Mouse (Mus musculus): ENCODE results near the gene Tmem88. TPM values are rescaled to one million over a fixed set of nuclear protein-coding genes. Genes with fewer than 3 reads are reported as not detected.
A peak's percentile ranks its signal among the peaks of the same experiment; 100 is the strongest.
"Not testable (repeated sequence)": the region's sequence is repeated elsewhere in the genome, so short reads cannot be mapped to it uniquely, and the experiment has no call there.

Gene Tmem88
- polyA plus RNA-seq, 1 experiment from 2014 or later: 5.9 TPM

GRCm38 (mm10) chr11:69395235-69395633 is 2.8 kb downstream of the Tmem88 start, which contains the start of the genes Naa38 and Cyb5d1:
TSS of gene Naa38 (plus strand) at chr11:69395487.
TSS of gene Cyb5d1 (minus strand) at chr11:69395631.
- peak within 1 kb of the TSS; percentile 77 for H3K9ac ChIP-seq (ENCODE audit: low read depth, low read length)
- H3K9me3 ChIP-seq (replicated peaks; ENCODE audit: control insufficient read depth, low read length, poor library complexity, severe bottlenecking); H3K27me3 ChIP-seq (ENCODE audit: control insufficient read depth, insufficient read depth, low read depth, low read length); H3K36me3 ChIP-seq (ENCODE audit: control insufficient read depth, insufficient read depth, low read length): not testable (repeated sequence)
- WGBS: 0% methylated on average over 24 of the region's 24 CpGs
- H3K4me3 ChIP-seq (ENCODE audit: low read depth, low read length): peak within 1 kb of the TSS; percentile 74
- peak within 1 kb of the TSS; percentile 81 for H3K4me2 ChIP-seq (ENCODE audit: low read length)
- H3K4me1 ChIP-seq (ENCODE audit: control insufficient read depth, insufficient read depth, low read length): peaks cover 11% of the 10 kb centered on the region
- H3K27ac ChIP-seq (ENCODE audit: low read length): peak within 1 kb of the TSS; percentile 99
- peak; percentile 84 for ATAC-seq

- peak; percentile 26 for ATAC-seq
- peak overlapping the region; percentile 74 for H3K4me3 ChIP-seq (ENCODE audit: low read depth, low read length)
- H3K27ac ChIP-seq (ENCODE audit: low read length): peak overlapping the region; percentile 99
- peak overlapping the region; percentile 59 for H3K9ac ChIP-seq (ENCODE audit: low read depth, low read length)
- peaks cover 11% of the 10 kb centered on the region for H3K4me1 ChIP-seq (ENCODE audit: control insufficient read depth, insufficient read depth, low read length)
- WGBS: 1% methylated on average over 31 of the region's 31 CpGs
- H3K36me3 ChIP-seq (ENCODE audit: control insufficient read depth, insufficient read depth, low read length); H3K27me3 ChIP-seq (ENCODE audit: control insufficient read depth, insufficient read depth, low read depth, low read length); H3K9me3 ChIP-seq (replicated peaks; ENCODE audit: control insufficient read depth, low read length, poor library complexity, severe bottlenecking): not testable (repeated sequence)
- H3K4me2 ChIP-seq (ENCODE audit: low read length): peak overlapping the region; percentile 81
Observed at GRCm38 (mm10) chr11:69394591-69395167, 3.4 kb downstream of the Tmem88 start.

GRCm38 (mm10) chr11:69390400-69391034 is 7.5 kb downstream of the Tmem88 start:
- H3K4me1 ChIP-seq (ENCODE audit: control insufficient read depth, insufficient read depth, low read length): peaks cover 5% of the 10 kb centered on the region
- no peak overlapping the region for H3K27ac ChIP-seq (ENCODE audit: low read length)
- H3K9ac ChIP-seq (ENCODE audit: low read depth, low read length): no peak overlapping the region
- ATAC-seq: no peak
- no peaks in the 10 kb centered on the region for H3K27me3 ChIP-seq (ENCODE audit: control insufficient read depth, insufficient read depth, low read depth, low read length)
- no peak overlapping the region for H3K4me2 ChIP-seq (ENCODE audit: low read length)
- 51% methylated on average over 10 of the region's 10 CpGs for WGBS
- H3K9me3 ChIP-seq (replicated peaks; ENCODE audit: control insufficient read depth, low read length, poor library complexity, severe bottlenecking): no peaks in the 10 kb centered on the region
- no peak overlapping the region for H3K4me3 ChIP-seq (ENCODE audit: low read depth, low read length)
- H3K36me3 ChIP-seq (ENCODE audit: control insufficient read depth, insufficient read depth, low read length): no peaks in the 10 kb centered on the region

- Histone ChIP-seq H3K4me1 (ENCODE audit: control insufficient read depth, insufficient read depth, low read length) (peaks cover 5% of the 10 kb centered on the region), H3K4me3 (ENCODE audit: low read depth, low read length) (no peak overlapping the region), H3K27me3 (ENCODE audit: control insufficient read depth, insufficient read depth, low read depth, low read length) (no peaks in the 10 kb centered on the region), H3K27ac (ENCODE audit: low read length) (no peak overlapping the region), H3K9ac (ENCODE audit: low read depth, low read length) (no peak overlapping the region), H3K4me2 (ENCODE audit: low read length) (no peak overlapping the region), H3K36me3 (ENCODE audit: control insufficient read depth, insufficient read depth, low read length) (no peaks in the 10 kb centered on the region), H3K9me3 (replicated peaks; ENCODE audit: control insufficient read depth, low read length, poor library complexity, severe bottlenecking) (no peaks in the 10 kb centered on the region)
- no peak for ATAC-seq
- 61% methylated on average over 14 of the region's 14 CpGs for WGBS
Observed at GRCm38 (mm10) chr11:69389531-69390399, 8.3 kb downstream of the Tmem88 start.

- 98% methylated on average over 4 of the region's 4 CpGs for WGBS
- no peaks in the 10 kb centered on the region for H3K9me3 ChIP-seq (replicated peaks; ENCODE audit: control insufficient read depth, low read length, poor library complexity, severe bottlenecking)
- no peaks in the 10 kb centered on the region for H3K36me3 ChIP-seq (ENCODE audit: control insufficient read depth, insufficient read depth, low read length)
- no peaks in the 10 kb centered on the region for H3K4me1 ChIP-seq (ENCODE audit: control insufficient read depth, insufficient read depth, low read length)
- ATAC-seq: no peak
- no peak overlapping the region for H3K4me2 ChIP-seq (ENCODE audit: low read length)
- no peak overlapping the region for H3K4me3 ChIP-seq (ENCODE audit: low read depth, low read length)
- no peak overlapping the region for H3K27ac ChIP-seq (ENCODE audit: low read length)
- no peaks in the 10 kb centered on the region for H3K27me3 ChIP-seq (ENCODE audit: control insufficient read depth, insufficient read depth, low read depth, low read length)
- H3K9ac ChIP-seq (ENCODE audit: low read depth, low read length): no peak overlapping the region
Observed at GRCm38 (mm10) chr11:69388680-69389079, 9.4 kb downstream of the Tmem88 start.

GRCm38 (mm10) chr11:69386758-69387157 is 11.3 kb downstream of the Tmem88 start:
- H3K9ac ChIP-seq (ENCODE audit: low read depth, low read length): no peak overlapping the region
- H3K27me3 ChIP-seq (ENCODE audit: control insufficient read depth, insufficient read depth, low read depth, low read length): no peaks in the 10 kb centered on the region
- WGBS: 79% methylated on average over 7 of the region's 7 CpGs
- no peak overlapping the region for H3K27ac ChIP-seq (ENCODE audit: low read length)
- no peaks in the 10 kb centered on the region for H3K4me1 ChIP-seq (ENCODE audit: control insufficient read depth, insufficient read depth, low read length)
- H3K36me3 ChIP-seq (ENCODE audit: control insufficient read depth, insufficient read depth, low read length): no peaks in the 10 kb centered on the region
- H3K9me3 ChIP-seq (replicated peaks; ENCODE audit: control insufficient read depth, low read length, poor library complexity, severe bottlenecking): no peaks in the 10 kb centered on the region
- no peak overlapping the region for H3K4me3 ChIP-seq (ENCODE audit: low read depth, low read length)
- no peak overlapping the region for H3K4me2 ChIP-seq (ENCODE audit: low read length)
- no peak for ATAC-seq

- no peak overlapping the region for H3K4me3 ChIP-seq (ENCODE audit: low read depth, low read length)
- ATAC-seq: no peak
- no peaks in the 10 kb centered on the region for H3K36me3 ChIP-seq (ENCODE audit: control insufficient read depth, insufficient read depth, low read length)
- H3K4me1 ChIP-seq (ENCODE audit: control insufficient read depth, insufficient read depth, low read length): no peaks in the 10 kb centered on the region
- no peak overlapping the region for H3K9ac ChIP-seq (ENCODE audit: low read depth, low read length)
- H3K27me3 ChIP-seq (ENCODE audit: control insufficient read depth, insufficient read depth, low read depth, low read length): no peaks in the 10 kb centered on the region
- H3K27ac ChIP-seq (ENCODE audit: low read length): no peak overlapping the region
- WGBS: 85% methylated on average over 6 of the region's 6 CpGs
- no peaks in the 10 kb centered on the region for H3K9me3 ChIP-seq (replicated peaks; ENCODE audit: control insufficient read depth, low read length, poor library complexity, severe bottlenecking)
- H3K4me2 ChIP-seq (ENCODE audit: low read length): no peak overlapping the region
Observed at GRCm38 (mm10) chr11:69384979-69385378, 13.1 kb downstream of the Tmem88 start.

- H3K9ac ChIP-seq (ENCODE audit: low read depth, low read length): no peak overlapping the region
- H3K4me3 ChIP-seq (ENCODE audit: low read depth, low read length): no peak overlapping the region
- H3K27ac ChIP-seq (ENCODE audit: low read length): no peak overlapping the region
- H3K27me3 ChIP-seq (ENCODE audit: control insufficient read depth, insufficient read depth, low read depth, low read length): no peaks in the 10 kb centered on the region
- no peak overlapping the region for H3K4me2 ChIP-seq (ENCODE audit: low read length)
- no peak for ATAC-seq
- 70% methylated on average over 10 of the region's 10 CpGs for WGBS
- H3K36me3 ChIP-seq (ENCODE audit: control insufficient read depth, insufficient read depth, low read length): no peaks in the 10 kb centered on the region
- H3K9me3 ChIP-seq (replicated peaks; ENCODE audit: control insufficient read depth, low read length, poor library complexity, severe bottlenecking): no peaks in the 10 kb centered on the region
- H3K4me1 ChIP-seq (ENCODE audit: control insufficient read depth, insufficient read depth, low read length): no peaks in the 10 kb centered on the region
Observed at GRCm38 (mm10) chr11:69382478-69383105, 15.4 kb downstream of the Tmem88 start.

All from midbrain, embryonic 16.5 days (tissue).